Mouse (Mus musculus): ENCODE data around the gene Akap6. TPM values are rescaled to one million over a fixed set of nuclear protein-coding genes. Genes with fewer than 3 reads are reported as not detected.
"Not testable (repeated sequence)": the region's sequence is repeated elsewhere in the genome, so short reads cannot be mapped to it uniquely, and the experiment has no call there.

Gene Akap6
- total and polyA plus RNA-seq, 3 experiments, result not detected

DNA sequence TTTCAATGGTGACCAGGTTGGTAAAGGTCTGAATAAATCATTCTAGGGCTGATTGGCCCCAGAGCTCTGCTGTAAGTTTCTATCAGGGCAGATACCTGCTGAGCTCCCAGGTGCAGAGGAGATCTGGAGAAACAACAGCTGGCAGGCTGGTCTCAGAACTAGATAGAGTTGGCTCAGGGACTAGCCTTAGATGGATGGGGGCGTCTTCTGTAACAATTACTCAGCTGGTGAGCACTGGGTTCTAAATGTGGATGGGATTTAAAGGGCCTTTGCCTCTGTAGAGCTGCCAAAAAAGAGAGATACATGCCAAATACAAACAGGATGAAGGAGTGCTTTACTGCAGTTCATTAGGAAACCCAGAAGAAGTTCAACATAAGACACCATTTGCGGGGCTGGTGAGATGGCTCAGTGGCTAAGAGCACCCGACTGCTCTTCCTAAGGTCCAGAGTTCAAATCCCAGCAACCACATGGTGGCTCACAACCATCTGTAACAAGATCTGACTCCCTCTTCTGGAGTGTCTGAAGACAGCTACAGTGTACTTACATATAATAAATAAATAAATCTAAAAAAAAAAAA, 24.9 kb downstream of the Akap6 start:
- peak; percentile 94 for TF ChIP-seq TBP (IDR thresholded peaks at IDR 0.05; ENCODE audit: low read depth, low read length)
- not testable (repeated sequence) for H3K27me3 ChIP-seq (ENCODE audit: control insufficient read depth in 1 of 2, insufficient read depth in 2 of 2, low read length in 2 of 2); H3K36me3 ChIP-seq (ENCODE audit: control insufficient read depth in 1 of 2, insufficient read depth in 2 of 2, low read length in 2 of 2); H3K4me3 ChIP-seq (ENCODE audit: control insufficient read depth in 1 of 2, insufficient read depth in 1 of 2, low read depth in 2 of 2, low read length in 2 of 2); H3K79me2 ChIP-seq (ENCODE audit: control insufficient read depth, insufficient read depth, low read length, poor library complexity); H3K9ac ChIP-seq (ENCODE audit: control insufficient read depth, low read depth, low read length, poor library complexity, severe bottlenecking); H3K4me1 ChIP-seq (ENCODE audit: control insufficient read depth in 1 of 2, insufficient read depth in 2 of 2, low read length in 2 of 2); DNase-seq (ENCODE audit: low read depth, low spot score); H3K27ac ChIP-seq (ENCODE audit: control insufficient read depth, low read depth, low read length); H3K9me3 ChIP-seq (replicated peaks; ENCODE audit: insufficient read depth, low read length)

- Histone ChIP-seq H3K27me3 (ENCODE audit: control insufficient read depth in 1 of 2, insufficient read depth in 2 of 2, low read length in 2 of 2) (no peaks in the 10 kb centered on the region), H3K9me3 (replicated peaks; ENCODE audit: insufficient read depth, low read length) (no peaks in the 10 kb centered on the region), H3K36me3 (ENCODE audit: control insufficient read depth in 1 of 2, insufficient read depth in 2 of 2, low read length in 2 of 2) (no peaks in the 10 kb centered on the region; a peak in 1 of 4 replicates), H3K4me1 (ENCODE audit: control insufficient read depth in 1 of 2, insufficient read depth in 2 of 2, low read length in 2 of 2) (no peaks in the 10 kb centered on the region), H3K79me2 (ENCODE audit: control insufficient read depth, insufficient read depth, low read length, poor library complexity) (no peaks in the 10 kb centered on the region), H3K4me3 (ENCODE audit: control insufficient read depth in 1 of 2, insufficient read depth in 1 of 2, low read depth in 2 of 2, low read length in 2 of 2) (no peak overlapping the region), H3K9ac (ENCODE audit: control insufficient read depth, low read depth, low read length, poor library complexity, severe bottlenecking) (no peak overlapping the region), H3K27ac (ENCODE audit: control insufficient read depth, low read depth, low read length) (no peak overlapping the region)
- TF ChIP-seq MAZ (IDR thresholded peaks at IDR 0.05; ENCODE audit: low read depth, low read length), result no peak
- TF ChIP-seq ZKSCAN1 (IDR thresholded peaks at IDR 0.05; ENCODE audit: low read depth, low read length), result no peak
- no peak for TF ChIP-seq JUND (IDR thresholded peaks at IDR 0.05; ENCODE audit: low read depth, low read length)
- no peak for TF ChIP-seq TAL1 (IDR thresholded peaks at IDR 0.05; ENCODE audit: low read length)
- TF ChIP-seq KAT2A (conservative IDR thresholded peaks at IDR 0.05; ENCODE audit: low read depth, low read length), result no peak
- DNase-seq (ENCODE audit: low read depth, low spot score), result no peak
These were observed 27.4 kb downstream of the Akap6 start for GRCm38 (mm10) chr12:52726434-52727231.

DNA sequence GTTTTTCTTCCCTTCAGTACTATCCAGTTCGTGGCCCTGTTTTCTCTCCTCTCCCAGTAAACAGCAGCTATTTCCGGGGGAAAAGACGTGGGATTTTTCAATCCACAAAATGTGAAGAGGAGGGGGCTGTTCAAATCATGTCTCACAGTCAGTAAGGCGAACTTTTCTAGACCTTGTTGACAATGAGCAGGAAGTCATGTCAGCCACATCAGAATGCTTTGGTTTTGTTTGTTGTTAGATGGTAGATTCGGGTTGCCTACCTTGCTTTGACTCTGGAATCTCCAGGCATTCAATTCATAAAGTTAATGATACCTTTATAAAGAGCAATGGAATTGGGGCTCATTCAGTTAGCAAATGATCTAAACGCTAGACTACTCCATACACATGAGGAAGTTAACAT, 30.2 kb downstream of the Akap6 start:
- no peaks in the 10 kb centered on the region for H3K36me3 ChIP-seq (ENCODE audit: control insufficient read depth in 1 of 2, insufficient read depth in 2 of 2, low read length in 2 of 2)
- H3K27ac ChIP-seq (ENCODE audit: control insufficient read depth, low read depth, low read length), result no peak overlapping the region
- H3K9me3 ChIP-seq (replicated peaks; ENCODE audit: insufficient read depth, low read length), result no peaks in the 10 kb centered on the region
- H3K27me3 ChIP-seq (ENCODE audit: control insufficient read depth in 1 of 2, insufficient read depth in 2 of 2, low read length in 2 of 2), result no peaks in the 10 kb centered on the region
- H3K79me2 ChIP-seq (ENCODE audit: control insufficient read depth, insufficient read depth, low read length, poor library complexity), result no peaks in the 10 kb centered on the region
- TF ChIP-seq JUND (IDR thresholded peaks at IDR 0.05; ENCODE audit: low read depth, low read length), result no peak
- no peak overlapping the region for H3K9ac ChIP-seq (ENCODE audit: control insufficient read depth, low read depth, low read length, poor library complexity, severe bottlenecking)
- DNase-seq (ENCODE audit: low read depth, low spot score), result no peak
- H3K4me3 ChIP-seq (ENCODE audit: control insufficient read depth in 1 of 2, insufficient read depth in 1 of 2, low read depth in 2 of 2, low read length in 2 of 2), result no peak overlapping the region
- no peaks in the 10 kb centered on the region for H3K4me1 ChIP-seq (ENCODE audit: control insufficient read depth in 1 of 2, insufficient read depth in 2 of 2, low read length in 2 of 2)

DNA sequence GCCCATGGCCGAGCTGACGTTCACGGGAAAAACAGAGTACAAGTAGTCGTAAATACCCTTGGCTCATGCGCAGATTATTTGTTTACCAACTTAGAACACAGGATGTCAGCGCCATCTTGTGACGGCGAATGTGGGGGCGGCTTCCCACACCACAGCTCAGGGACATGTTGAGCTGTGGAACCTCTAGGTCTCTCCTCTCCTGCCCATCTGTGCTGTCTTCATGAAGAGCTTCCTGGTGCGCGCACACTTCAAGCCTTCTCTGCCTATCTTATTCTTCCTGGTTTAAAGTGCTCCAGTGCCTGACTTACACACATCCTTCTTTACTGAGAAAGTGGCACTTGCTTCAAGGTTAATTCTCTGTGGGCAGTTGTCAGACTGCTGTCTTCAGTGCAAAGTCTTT, 36.0 kb downstream of the Akap6 start:
- peak overlapping the region; percentile 47 to 72 for H3K4me3 ChIP-seq (ENCODE audit: control insufficient read depth in 1 of 2, insufficient read depth in 1 of 2, low read depth in 2 of 2, low read length in 2 of 2)
- not testable (repeated sequence) for H3K79me2 ChIP-seq (ENCODE audit: control insufficient read depth, insufficient read depth, low read length, poor library complexity); H3K36me3 ChIP-seq (ENCODE audit: control insufficient read depth in 1 of 2, insufficient read depth in 2 of 2, low read length in 2 of 2); H3K27me3 ChIP-seq (ENCODE audit: control insufficient read depth in 1 of 2, insufficient read depth in 2 of 2, low read length in 2 of 2); H3K9me3 ChIP-seq (replicated peaks; ENCODE audit: insufficient read depth, low read length); H3K4me1 ChIP-seq (ENCODE audit: control insufficient read depth in 1 of 2, insufficient read depth in 2 of 2, low read length in 2 of 2)
- H3K27ac ChIP-seq (ENCODE audit: control insufficient read depth, low read depth, low read length), result peak overlapping the region; percentile 83
- peak overlapping the region; percentile 80 for H3K9ac ChIP-seq (ENCODE audit: control insufficient read depth, low read depth, low read length, poor library complexity, severe bottlenecking)
- peak; percentile 22; the same call in 1 of the 2 replicates for TF ChIP-seq ZNF384 (IDR thresholded peaks at IDR 0.05; ENCODE audit: low read depth, low read length)
- TF ChIP-seq HCFC1 (IDR thresholded peaks at IDR 0.05; ENCODE audit: low read depth, low read length), result 0 out of 2 replicates have a peak, but pooled peaks have one; percentile 32
- TF ChIP-seq CTCF (IDR thresholded peaks at IDR 0.05 in 2 of 3, conservative IDR thresholded peaks at IDR 0.05 in 1 of 3; ENCODE audit: control insufficient read depth in 1 of 3, insufficient read depth in 1 of 3, low read depth in 2 of 3, low read length in 3 of 3, poor library complexity in 1 of 3, severe bottlenecking in 1 of 3), result peak in 1 of 3 experiments; percentile 26; a peak in 1 of 6 replicates
- TF ChIP-seq SIN3A (IDR thresholded peaks at IDR 0.05; ENCODE audit: low read length), result peak; percentile 33; the same call in 1 of the 2 replicates
- TF ChIP-seq NELFE (IDR thresholded peaks at IDR 0.05; ENCODE audit: low read depth, low read length), result peak; percentile 29; the same call in 1 of the 2 replicates
- TF ChIP-seq POLR2A (IDR thresholded peaks at IDR 0.05; ENCODE audit: control insufficient read depth in 1 of 2, insufficient read depth in 1 of 2, low read depth in 1 of 2, low read length in 2 of 2, poor library complexity in 1 of 2), result peak in 1 of 2 experiments; percentile 38; a peak in 1 of 4 replicates
- 0 out of 2 replicates have a peak, but pooled peaks have one; percentile 12 for TF ChIP-seq NRF1 (IDR thresholded peaks at IDR 0.05; ENCODE audit: insufficient read depth, low read depth, low read length, poor library complexity, severe bottlenecking)
- TF ChIP-seq SMC3 (IDR thresholded peaks at IDR 0.05; ENCODE audit: low read depth, low read length), result peak; percentile 16; the same call in 1 of the 2 replicates
- DNase-seq (ENCODE audit: low read depth, low spot score), result peak; percentile 90
